Mouse (Mus musculus) liver, embryonic 11.5 days (tissue): ENCODE data around the gene Hps5. TPM values are rescaled to one million over a fixed set of nuclear protein-coding genes. Genes with fewer than 3 reads are reported as not detected.
"Not testable (repeated sequence)": the region's sequence is repeated elsewhere in the genome, so short reads cannot be mapped to it uniquely, and the experiment has no call there.

Experiments used
- ATAC-seq: fragments of 200-750 bp; cut with Nextera tagmentation; replicated peaks from 2 replicates; pipeline ENCODE4 v1.8.0; 2017; ENCODE audit warnings: moderate number of reproducible peaks, mild to moderate bottlenecking, moderate TSS enrichment, moderate library complexity; ENCODE audit not compliant: low FRiP score
- DNase-seq: peaks from one replicate; pipeline ENCODE4 v3.0.0-alpha.2; 2017; ENCODE audit warnings: low spot score
- H3K27ac ChIP-seq: fragments of 300-500 bp; sonication (generic); 2 replicates; pipeline ENCODE4 v1.5.1; 2014; ENCODE audit warnings: mild to moderate bottlenecking, low read depth, low read length, control low read depth
- H3K27me3 ChIP-seq: fragments of 300-500 bp; sonication (generic); replicated peaks from 2 replicates; pipeline ENCODE4 v1.6.1; 2014; ENCODE audit warnings: low read length, mixed read lengths; ENCODE audit not compliant: control insufficient read depth, insufficient read depth
- H3K36me3 ChIP-seq: fragments of 300-500 bp; sonication (generic); 2 replicates; pipeline ENCODE4 v1.6.1; 2014; ENCODE audit warnings: mild to moderate bottlenecking, low read length, moderate library complexity, mixed read lengths; ENCODE audit not compliant: control insufficient read depth, insufficient read depth
- H3K4me1 ChIP-seq: fragments of 300-500 bp; sonication (generic); replicated peaks from 2 replicates; pipeline ENCODE4 v1.6.1; 2014; ENCODE audit warnings: low read length, mixed read lengths; ENCODE audit not compliant: control insufficient read depth, insufficient read depth
- H3K4me2 ChIP-seq: fragments of 300-500 bp; sonication (generic); 2 replicates; pipeline ENCODE4 v1.6.1; 2014; ENCODE audit warnings: mild to moderate bottlenecking, control low read depth, moderate library complexity
- H3K4me3 ChIP-seq: fragments of 300-500 bp; sonication (generic); 2 replicates; pipeline ENCODE4 v1.5.1; 2014; ENCODE audit warnings: low read depth, low read length, control low read depth
- H3K9ac ChIP-seq: fragments of 300-500 bp; sonication (generic); 2 replicates; pipeline ENCODE4 v1.6.1; 2014; ENCODE audit warnings: low read depth, low read length, control low read depth
- H3K9me3 ChIP-seq: fragments of 300-500 bp; sonication (generic); 2 replicates; pipeline ENCODE4 v1.6.1; 2016; ENCODE audit warnings: low read length, inconsistent platforms, mixed read lengths; ENCODE audit not compliant: control insufficient read depth
- WGBS: fragments of 180-500 bp; shearing (Covaris S2); extraction: QIAGEN DNeasy Blood & Tissue Kit; methylation state at CpG from one replicate; pipeline ENCODE4 v1.1.7; 2014; 5-methylcytosine and 5-hydroxymethylcytosine counted together
- polyA plus RNA-seq: library from polyadenylated mRNA; unstranded; fragments of >200 nt; fragmentation: Nextera tagmentation; extraction: Ambion mirVana; gene quantifications from 2 replicates; pipeline ENCODE4 v1.2.1, GENCODE M21; 2014

The Hps5 gene
- polyA plus RNA-seq, 1 experiment from 2014 or later: 15.5 TPM

DNA sequence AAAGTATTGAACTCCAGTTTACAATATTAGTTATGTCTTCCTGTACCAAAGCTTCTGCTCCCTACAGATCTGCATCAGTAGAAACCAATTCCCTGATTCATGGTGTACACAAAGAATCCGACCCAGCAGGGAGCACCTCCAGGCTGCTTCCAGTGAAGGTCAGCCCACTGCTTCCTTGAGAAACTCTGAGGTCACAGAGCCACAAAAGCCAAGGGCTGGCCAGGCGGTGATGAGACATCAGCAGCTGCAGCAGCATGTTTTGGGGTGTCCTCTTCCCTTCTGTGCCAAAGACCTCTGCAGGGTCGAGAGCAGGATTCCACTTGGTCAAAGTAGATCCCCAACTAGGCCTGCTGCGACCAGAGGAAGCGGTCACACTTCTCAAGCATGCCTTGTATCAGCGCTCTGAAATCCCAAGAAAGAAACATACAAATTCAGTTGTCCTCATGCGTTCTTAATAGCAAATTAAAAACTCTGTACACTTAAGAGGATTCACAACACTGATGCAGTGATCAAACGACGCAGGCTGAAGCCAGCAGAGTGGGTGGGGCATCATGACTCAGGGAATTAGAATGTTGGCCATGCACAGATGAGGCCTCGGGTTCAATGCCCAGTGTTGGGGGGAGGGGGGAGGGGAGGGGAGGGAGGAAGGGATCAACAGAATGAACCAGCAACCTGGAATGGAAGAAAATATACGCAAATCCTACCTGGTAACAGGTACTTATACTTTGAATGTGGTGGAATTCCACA is 34.6 kb downstream of the Hps5 start:
- Histone ChIP-seq H3K9me3 (no peaks in the 10 kb centered on the region), H3K4me3 (no peak overlapping the region), H3K27me3 (no peaks in the 10 kb centered on the region), H3K4me2 (no peak overlapping the region), H3K9ac (no peak overlapping the region), H3K4me1 (no peaks in the 10 kb centered on the region), H3K36me3 (peaks cover 17% of the 10 kb centered on the region), H3K27ac (no peak overlapping the region)
- 71% methylated on average over 11 of the region's 11 CpGs for WGBS
- ATAC-seq: no peak
- no peak for DNase-seq

DNA sequence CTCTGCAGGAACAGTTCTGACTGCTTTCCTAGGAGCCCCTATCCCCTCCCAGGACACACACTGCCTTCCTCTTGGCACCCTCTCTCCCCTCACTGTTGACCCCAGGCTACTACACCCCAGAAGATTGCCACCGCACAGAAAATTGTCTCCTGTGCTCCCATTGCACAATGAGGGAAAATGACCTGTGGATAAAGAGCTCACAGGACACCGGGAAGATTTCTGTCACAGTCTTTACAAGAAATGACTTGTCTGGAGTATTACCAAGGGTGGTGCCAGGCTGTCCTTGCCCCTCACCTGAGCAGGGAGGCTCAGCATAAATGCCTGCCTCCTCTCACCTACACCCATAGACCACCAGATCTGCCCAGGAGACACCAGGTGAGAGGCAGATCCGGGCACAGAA is 44.4 kb downstream of the Hps5 start, which contains the start of gene Saa2:
Gene Saa2, plus strand, starts transcription at position 301 of the 400 bp plus-strand sequence.
- H3K27ac ChIP-seq: no peak within 1 kb of the TSS
- no peaks in the 10 kb centered on the region for H3K4me1 ChIP-seq
- WGBS: 63% methylated on average over 3 of the region's 3 CpGs
- no peak within 1 kb of the TSS for H3K4me2 ChIP-seq
- no peak within 1 kb of the TSS for H3K4me3 ChIP-seq
- H3K36me3 ChIP-seq: no peaks in the 10 kb centered on the region
- H3K9me3 ChIP-seq: no peaks in the 10 kb centered on the region
- ATAC-seq (no peak), DNase-seq (no peak)
- H3K27me3 ChIP-seq: no peaks in the 10 kb centered on the region
- H3K9ac ChIP-seq: no peak within 1 kb of the TSS

DNA sequence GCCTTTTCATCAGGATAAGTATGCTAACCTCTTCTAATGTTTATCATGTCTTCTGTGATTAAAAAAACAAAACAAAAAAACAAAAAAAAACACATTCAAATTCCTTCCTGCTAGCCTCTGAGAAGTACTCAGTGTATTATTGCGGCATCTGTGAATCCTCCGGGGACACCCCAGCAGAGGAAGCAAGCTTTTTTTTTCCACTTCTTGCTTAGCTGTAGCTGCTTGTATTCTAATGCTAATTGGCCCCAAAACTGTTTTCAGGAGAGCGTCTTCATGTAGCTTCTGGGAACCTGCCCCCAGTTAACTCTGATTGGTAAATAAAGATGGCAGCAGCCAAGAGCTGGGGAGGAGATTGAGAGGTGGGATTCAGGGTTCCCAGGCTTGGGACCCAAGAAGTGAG is 47.4 kb downstream of the Hps5 start:
- Histone ChIP-seq H3K4me1 (no peaks in the 10 kb centered on the region), H3K4me2 (no peak overlapping the region), H3K36me3 (no peaks in the 10 kb centered on the region), H3K4me3 (no peak overlapping the region), H3K27me3 (no peaks in the 10 kb centered on the region), H3K9ac (no peak overlapping the region), H3K27ac (no peak overlapping the region), H3K9me3 (no peaks in the 10 kb centered on the region)
- ATAC-seq (no peak), DNase-seq (no peak)
- WGBS: 70% methylated on average over 3 of the region's 3 CpGs

DNA sequence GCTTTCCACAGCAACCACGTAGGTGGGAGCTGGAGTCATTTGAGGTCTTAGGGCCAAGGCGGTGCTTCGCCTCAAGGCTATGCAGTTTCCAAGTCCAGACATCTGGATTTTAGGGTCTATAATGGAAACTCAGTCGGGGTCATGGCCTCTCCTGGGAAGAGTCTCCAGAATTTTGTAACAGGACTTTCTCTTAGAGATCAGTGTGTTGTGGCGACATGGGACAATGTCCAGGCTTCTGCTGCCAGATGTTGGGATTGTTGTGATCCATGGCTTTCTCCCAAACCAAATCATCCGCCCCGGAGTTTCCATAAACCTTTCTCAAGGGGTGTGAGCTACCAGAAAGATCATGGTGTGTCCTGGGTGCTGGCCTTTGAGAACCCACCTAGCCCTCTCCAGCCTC is 49.5 kb downstream of the Hps5 start:
- Histone ChIP-seq H3K9me3 (no peaks in the 10 kb centered on the region), H3K4me3 (no peak overlapping the region), H3K4me2 (no peak overlapping the region), H3K27me3 (no peaks in the 10 kb centered on the region), H3K36me3 (no peaks in the 10 kb centered on the region), H3K9ac (no peak overlapping the region), H3K27ac (no peak overlapping the region), H3K4me1 (no peaks in the 10 kb centered on the region)
- ATAC-seq (no peak), DNase-seq (no peak)
- WGBS: 84% methylated on average over 7 of the region's 7 CpGs

DNA sequence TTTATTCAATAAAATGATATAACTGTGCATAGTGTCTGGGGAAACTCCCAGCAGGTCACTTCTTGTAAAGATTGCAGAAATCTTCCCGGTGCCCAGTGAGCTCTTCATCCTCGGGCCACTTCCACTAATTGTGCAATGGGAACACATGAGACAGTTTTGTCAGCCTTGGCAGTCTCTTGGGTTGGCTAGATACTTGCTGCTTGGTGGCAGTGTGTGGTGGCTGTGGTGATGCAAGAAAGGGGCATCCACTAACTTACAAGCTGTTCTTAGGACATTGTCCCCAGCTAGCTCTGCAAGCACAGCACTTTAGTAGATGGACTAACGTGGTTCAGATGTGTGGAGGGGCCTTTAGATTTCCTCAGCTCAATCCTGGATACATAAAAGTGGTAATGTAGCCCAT is 50.0 kb downstream of the Hps5 start:
- H3K27me3 ChIP-seq: no peaks in the 10 kb centered on the region
- H3K9ac ChIP-seq: no peak overlapping the region
- no peak for ATAC-seq
- H3K27ac ChIP-seq: no peak overlapping the region
- no peak overlapping the region for H3K4me3 ChIP-seq
- H3K9me3 ChIP-seq: no peaks in the 10 kb centered on the region
- 74% methylated on average over 3 of the region's 3 CpGs for WGBS
- no peak for DNase-seq
- H3K36me3 ChIP-seq: no peaks in the 10 kb centered on the region
- H3K4me2 ChIP-seq: no peak overlapping the region
- no peaks in the 10 kb centered on the region for H3K4me1 ChIP-seq

DNA sequence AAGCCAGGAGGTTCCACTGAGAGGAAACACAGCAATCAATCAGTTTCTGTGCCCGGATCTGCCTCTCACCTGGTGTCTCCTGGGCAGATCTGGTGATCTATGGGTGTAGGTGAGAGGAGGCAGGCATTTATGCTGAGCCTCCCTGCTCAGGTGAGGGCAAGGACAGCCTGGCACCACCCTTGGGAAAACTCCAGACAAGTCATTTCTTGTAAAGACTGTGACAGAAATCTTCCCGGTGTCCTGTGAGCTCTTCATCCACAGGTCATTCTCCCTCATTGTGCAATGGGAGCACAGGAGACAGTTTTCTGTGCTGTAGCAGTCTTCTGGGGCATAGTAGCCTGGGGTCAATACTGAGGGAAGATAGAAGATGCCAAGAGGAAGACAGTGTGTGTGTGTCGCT is 53.0 kb downstream of the Hps5 start, which contains the start of gene Saa1:
Gene Saa1, minus strand, starts transcription at position 101 of the 400 bp plus-strand sequence.
- H3K27me3 ChIP-seq, H3K27ac ChIP-seq, H3K4me1 ChIP-seq, H3K9ac ChIP-seq, ATAC-seq, H3K4me3 ChIP-seq, DNase-seq, H3K4me2 ChIP-seq, H3K36me3 ChIP-seq, H3K9me3 ChIP-seq: not testable (repeated sequence)
- WGBS: 66% methylated on average over 3 of the region's 3 CpGs

DNA sequence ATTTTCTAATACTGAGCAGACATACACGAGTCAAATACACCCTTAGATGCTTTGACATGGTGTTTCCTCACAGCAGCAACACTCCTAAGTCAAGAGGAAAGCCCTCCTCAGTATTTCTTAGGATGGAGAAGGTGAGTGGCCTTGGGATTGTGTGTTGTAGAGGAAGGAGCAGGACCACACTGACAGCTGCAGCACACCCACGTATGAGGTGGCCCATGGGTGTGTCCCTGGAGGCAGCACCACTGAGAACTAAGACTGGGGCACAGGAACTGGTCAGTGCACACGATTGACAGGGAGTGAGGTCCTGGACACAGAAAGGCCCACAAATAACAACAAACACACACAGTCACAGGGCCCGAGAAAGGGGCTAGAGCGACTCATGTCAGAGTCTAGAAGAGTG is 55.8 kb downstream of the Hps5 start:
- not testable (repeated sequence) for H3K4me2 ChIP-seq, H3K4me3 ChIP-seq, H3K9me3 ChIP-seq, H3K4me1 ChIP-seq, H3K27ac ChIP-seq, H3K36me3 ChIP-seq, ATAC-seq, H3K9ac ChIP-seq, DNase-seq, H3K27me3 ChIP-seq
- WGBS: 75% methylated on average over 5 of the region's 5 CpGs

DNA sequence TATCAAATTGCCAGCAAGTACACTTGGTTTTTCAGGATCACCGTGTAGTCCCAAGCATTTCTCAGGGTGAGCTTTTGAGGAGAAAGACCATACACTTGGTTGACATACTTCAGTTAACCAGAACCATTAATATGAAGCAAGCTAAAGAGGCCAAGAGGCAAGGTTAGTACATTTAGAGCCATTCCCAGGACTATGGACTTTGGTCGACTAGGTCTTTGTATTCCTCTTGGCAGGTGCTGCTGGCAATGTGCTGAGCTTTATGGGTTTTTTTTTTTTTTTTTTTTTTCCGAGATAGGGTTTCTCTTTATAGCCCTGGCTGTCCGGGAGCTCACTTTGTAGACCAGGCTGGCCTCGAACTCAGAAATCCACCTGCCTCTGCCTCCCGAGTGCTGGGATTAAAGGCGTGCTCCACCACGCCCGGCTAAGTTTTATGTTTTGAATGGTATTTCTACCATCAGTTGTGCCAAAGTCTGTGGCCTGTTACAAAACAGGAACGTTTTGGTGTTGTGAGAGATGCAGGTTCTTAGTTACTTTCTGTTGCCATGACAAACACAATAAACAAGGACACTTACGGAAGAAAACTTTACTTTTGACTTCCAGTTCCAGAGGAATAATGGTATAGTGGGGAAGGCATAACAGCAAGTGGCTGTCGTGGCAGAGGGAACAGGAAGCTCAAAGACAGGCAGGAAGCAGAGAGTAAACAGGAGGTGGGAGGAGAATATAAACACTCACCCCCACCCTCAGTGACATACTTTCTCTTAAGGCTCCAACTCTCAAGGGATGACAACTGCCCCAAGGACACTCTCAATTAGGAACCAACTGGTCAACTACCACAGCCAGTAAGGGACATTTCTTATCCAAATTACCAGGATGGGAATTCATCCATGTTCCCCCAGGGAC is 57.1 kb downstream of the Hps5 start:
- Histone ChIP-seq H3K27ac (no peak overlapping the region), H3K4me1 (no peaks in the 10 kb centered on the region), H3K4me3 (no peak overlapping the region), H3K27me3 (no peaks in the 10 kb centered on the region), H3K9me3 (no peaks in the 10 kb centered on the region), H3K9ac (no peak overlapping the region), H3K4me2 (no peak overlapping the region), H3K36me3 (no peaks in the 10 kb centered on the region)
- ATAC-seq (no peak), DNase-seq (no peak)
- 73% methylated on average over 12 of the region's 12 CpGs for WGBS
